Mouse (Mus musculus) layer of hippocampus, postnatal 10 days (tissue): ENCODE data around the gene Heatr5b. TPM values are rescaled to one million over a fixed set of nuclear protein-coding genes. Genes with fewer than 3 reads are reported as not detected.

ENCODE experiments used
- total RNA-seq, 2 experiments: library from RNA; stranded (reverse); gene quantifications; 2 replicates each; pipeline ENCODE4 v1.2.3; 2021

Gene Heatr5b
- total RNA-seq, 2 experiments from 2014 or later: 49.7 to 54.6 TPM

Other genes with a start within 250 kb of the Heatr5b start
- gene Strn, start 98.2 kb downstream of the Heatr5b start, total RNA-seq: 10 to 100 TPM; 66.7 to 67.1 TPM
- gene Gpatch11, start 203 bp upstream of the Heatr5b start, total RNA-seq: 10 to 100 TPM; 26.1 to 41.8 TPM
- 10 to 100 TPM in 1 of 2 experiments, 1 to 10 TPM in 1; 6.2 to 11.1 TPM for gene Eif2ak2, start 47.2 kb upstream of the Heatr5b start, total RNA-seq
- not detected for gene Sult6b1, start 71.6 kb upstream of the Heatr5b start, total RNA-seq
- 10 to 100 TPM; 27.7 to 33.4 TPM for gene Cebpzos, start 81.1 kb upstream of the Heatr5b start, total RNA-seq
- 10 to 100 TPM; 33.6 to 33.8 TPM for gene Cebpz, start 101.7 kb upstream of the Heatr5b start, total RNA-seq
- 10 to 100 TPM; 62.8 to 70.1 TPM for gene Ndufaf7, start 101.8 kb upstream of the Heatr5b start, total RNA-seq
- gene Prkd3, start 185.5 kb upstream of the Heatr5b start, total RNA-seq: 10 to 100 TPM; 17.2 to 18.8 TPM
- gene Qpct, start 216.5 kb upstream of the Heatr5b start, total RNA-seq: 10 to 100 TPM; 18.6 to 20.5 TPM